Mouse (Mus musculus) left cerebral cortex, postnatal 25 days (tissue): ENCODE measurements around the gene Mb. TPM values are rescaled to one million over a fixed set of nuclear protein-coding genes. Genes with fewer than 3 reads are reported as not detected.
A peak's percentile ranks its signal among the peaks of the same experiment; 100 is the strongest.

Source experiments
- DNase-seq, 2 experiments: peaks; one replicate each; pipeline ENCODE4 v3.0.0; 2022; ENCODE audit warnings: low spot score in 2 of 2, mixed read lengths in 1 of 2
- intact Hi-C: fragments of 180-260 bp; cut with DNase I; formaldehyde crosslinking; loops from one replicate; pipeline ENCODE4 v1.15.1; 2025
- total RNA-seq, 2 experiments: library from RNA; stranded (reverse); gene quantifications; 2 replicates each; pipeline ENCODE4 v1.2.3; 2021

Mb gene
- total RNA-seq, 2 experiments from 2014 or later: 0.46 TPM; not detected in 1

- peak in 1 of 2 experiments; percentile 46 for DNase-seq
- intact Hi-C loops: loop anchor here (10.0 kb wide), 1 partner anchor 366 kb away; no protein-coding TSS in a partner anchor
Measured at GRCm38 (mm10) chr15:76998878-76999588, 51.4 kb downstream of the Mb start.

GRCm38 (mm10) chr15:76998048-76998447, 52.4 kb downstream of the Mb start:
- intact Hi-C loops: loop anchor here (10.0 kb wide), 1 partner anchor 367 kb away; no protein-coding TSS in a partner anchor
- no peak for DNase-seq

- intact Hi-C loops: loop anchor here (10.0 kb wide), 1 partner anchor 370 kb away; no protein-coding TSS in a partner anchor
- peak in 1 of 2 experiments; percentile 84 for DNase-seq
Measured at GRCm38 (mm10) chr15:76994413-76994812, 56.1 kb downstream of the Mb start.

- peak; percentile 65 to 73 for DNase-seq
- intact Hi-C loops: loop anchor here (1.0 kb wide), 1 partner anchor 39 kb away; the partner anchor contains the start of gene 1110038F14Rik
Measured at GRCm38 (mm10) chr15:76987542-76988094, 62.9 kb downstream of the Mb start.

- intact Hi-C loops: loop anchor here (1.0 kb wide), 1 partner anchor 39 kb away; the partner anchor contains the start of gene 1110038F14Rik
Measured at GRCm38 (mm10) chr15:76987137-76987536, 63.3 kb downstream of the Mb start.

GRCm38 (mm10) chr15:76982745-76983144, 67.7 kb downstream of the Mb start:
- intact Hi-C loops: no loop called here
- peak in 1 of 2 experiments; percentile 19 for DNase-seq

More at GRCm38 (mm10) chr15:76987137-76987536, 63.3 kb downstream of the Mb start:
- no peak for DNase-seq

- no peak for DNase-seq
- intact Hi-C loops: no loop called here
Measured at GRCm38 (mm10) chr15:76979799-76980198, 70.7 kb downstream of the Mb start.

- no peak for DNase-seq
- intact Hi-C loops: no loop called here
Measured at GRCm38 (mm10) chr15:76976619-76977018, 73.9 kb downstream of the Mb start.

- intact Hi-C loops: loop anchor here (5.0 kb wide), 1 partner anchor 393 kb away; no protein-coding TSS in a partner anchor
- DNase-seq: peak; percentile 83 to 88
Measured at GRCm38 (mm10) chr15:76973855-76974651, 76.4 kb downstream of the Mb start.

- intact Hi-C loops: loop anchor here (5.0 kb wide), 1 partner anchor 394 kb away; no protein-coding TSS in a partner anchor
- no peak for DNase-seq
Measured at GRCm38 (mm10) chr15:76973272-76973854, 77.1 kb downstream of the Mb start.

- intact Hi-C loops: loop anchor here (5.0 kb wide), 1 partner anchor 395 kb away; no protein-coding TSS in a partner anchor
- DNase-seq: no peak
Measured at GRCm38 (mm10) chr15:76972661-76973060, 77.8 kb downstream of the Mb start.

Other genes with a start within 250 kb of the Mb start
- 10 to 100 TPM; 49.6 to 50.0 TPM for gene Zfp251, start 179.2 kb downstream of the Mb start, total RNA-seq
- 1 to 10 TPM; 7.9 TPM for gene Zfp7, start 171.4 kb downstream of the Mb start, total RNA-seq
- gene Gm49527, start 171.3 kb downstream of the Mb start, total RNA-seq: not detected
- 1 to 10 TPM; 4.6 to 5.1 TPM for gene Zfp647, start 125.2 kb downstream of the Mb start, total RNA-seq
- 10 to 100 TPM; 22.4 to 27.7 TPM for gene 1110038F14Rik, start 102.2 kb downstream of the Mb start, total RNA-seq
- gene Apol6, start 5.9 kb downstream of the Mb start, total RNA-seq: under 1 TPM in 1 of 2 experiments, not detected in 1; 0.23 TPM